Mouse (Mus musculus): ENCODE measurements around the gene Slc12a9. TPM values are rescaled to one million over a fixed set of nuclear protein-coding genes. Genes with fewer than 3 reads are reported as not detected.
A peak's percentile ranks its signal among the peaks of the same experiment; 100 is the strongest.
"Not testable (repeated sequence)": the region's sequence is repeated elsewhere in the genome, so short reads cannot be mapped to it uniquely, and the experiment has no call there.

Gene Slc12a9
- total and polyA plus RNA-seq, 2 experiments from 2014 or later = 18.4 to 21.8 TPM

- H3K9ac ChIP-seq = 0 out of 2 replicates have a peak overlapping the region, but pooled peaks have one; percentile 59
- no peaks in the 10 kb centered on the region for H3K9me3 ChIP-seq (ENCODE audit: low read length)
- no peaks in the 10 kb centered on the region for H3K4me1 ChIP-seq (ENCODE audit: insufficient read depth)
- no peak overlapping the region for H3K4me3 ChIP-seq (ENCODE audit: low read depth, low read length)
- ATAC-seq = no peak
- 62% methylated on average over 7 of the region's 7 CpGs for WGBS
- H3K27me3 ChIP-seq (ENCODE audit: insufficient read depth, low read length) = peaks cover 3% of the 10 kb centered on the region; the same call in 1 of the 2 replicates
- no peak for TF ChIP-seq CTCF (IDR thresholded peaks at IDR 0.05; ENCODE audit: low read depth)
- 0 out of 2 replicates have a peak overlapping the region, but pooled peaks have one; percentile 70 for H3K27ac ChIP-seq (ENCODE audit: low read depth, low read length)
- DNase-seq = no peak
- no peaks in the 10 kb centered on the region for H3K36me3 ChIP-seq (ENCODE audit: insufficient read depth)
- H3K4me2 ChIP-seq (ENCODE audit: low read depth) = peak overlapping the region; percentile 93; the same call in 1 of the 2 replicates
Measured at GRCm38 (mm10) chr5:137285986-137286385, 47.4 kb downstream of the Slc12a9 start.

GRCm38 (mm10) chr5:137285045-137285444 is 48.4 kb downstream of the Slc12a9 start:
- TF ChIP-seq CTCF (IDR thresholded peaks at IDR 0.05; ENCODE audit: low read depth) = peak; percentile 74
- H3K9ac ChIP-seq = no peak overlapping the region
- H3K4me1 ChIP-seq (ENCODE audit: insufficient read depth) = no peaks in the 10 kb centered on the region
- H3K4me2 ChIP-seq (ENCODE audit: low read depth) = no peak overlapping the region
- no peaks in the 10 kb centered on the region for H3K9me3 ChIP-seq (ENCODE audit: low read length)
- 62% methylated on average over 5 of the region's 5 CpGs for WGBS
- peak; percentile 52 for DNase-seq
- no peak overlapping the region for H3K4me3 ChIP-seq (ENCODE audit: low read depth, low read length)
- H3K36me3 ChIP-seq (ENCODE audit: insufficient read depth) = no peaks in the 10 kb centered on the region
- no peak overlapping the region for H3K27ac ChIP-seq (ENCODE audit: low read depth, low read length)
- peaks cover 3% of the 10 kb centered on the region; the same call in 1 of the 2 replicates for H3K27me3 ChIP-seq (ENCODE audit: insufficient read depth, low read length)
- no peak for ATAC-seq

- H3K36me3 ChIP-seq (ENCODE audit: insufficient read depth); H3K9ac ChIP-seq; ATAC-seq; H3K27me3 ChIP-seq (ENCODE audit: insufficient read depth, low read length); H3K27ac ChIP-seq (ENCODE audit: low read depth, low read length); H3K9me3 ChIP-seq (ENCODE audit: low read length); H3K4me3 ChIP-seq (ENCODE audit: low read depth, low read length); H3K4me1 ChIP-seq (ENCODE audit: insufficient read depth); H3K4me2 ChIP-seq (ENCODE audit: low read depth); DNase-seq: not testable (repeated sequence)
- WGBS = 89% methylated on average over 5 of the region's 6 CpGs
Measured at GRCm38 (mm10) chr5:137284411-137284810, 49.0 kb downstream of the Slc12a9 start.

- no peaks in the 10 kb centered on the region for H3K4me1 ChIP-seq (ENCODE audit: insufficient read depth)
- H3K27ac ChIP-seq (ENCODE audit: low read depth, low read length) = no peak overlapping the region
- H3K36me3 ChIP-seq (ENCODE audit: insufficient read depth) = no peaks in the 10 kb centered on the region
- peak; percentile 43 for DNase-seq
- no peaks in the 10 kb centered on the region; the same call in 1 of the 2 replicates for H3K27me3 ChIP-seq (ENCODE audit: insufficient read depth, low read length)
- no peak overlapping the region for H3K9ac ChIP-seq
- H3K9me3 ChIP-seq (ENCODE audit: low read length) = no peaks in the 10 kb centered on the region
- WGBS = 47% methylated on average over 18 of the region's 18 CpGs
- H3K4me2 ChIP-seq (ENCODE audit: low read depth) = no peak overlapping the region
- no peak overlapping the region for H3K4me3 ChIP-seq (ENCODE audit: low read depth, low read length)
- TF ChIP-seq CTCF (IDR thresholded peaks at IDR 0.05; ENCODE audit: low read depth) = peak; percentile 63
- peak; percentile 64 for ATAC-seq
Measured at GRCm38 (mm10) chr5:137277360-137278342, 55.7 kb downstream of the Slc12a9 start.

GRCm38 (mm10) chr5:137268131-137268910 is 65.1 kb downstream of the Slc12a9 start:
- ATAC-seq (no peak), DNase-seq (no peak)
- Histone ChIP-seq H3K4me2 (ENCODE audit: low read depth) (no peak overlapping the region), H3K27ac (ENCODE audit: low read depth, low read length) (no peak overlapping the region), H3K27me3 (ENCODE audit: insufficient read depth, low read length) (no peaks in the 10 kb centered on the region), H3K4me1 (ENCODE audit: insufficient read depth) (no peaks in the 10 kb centered on the region), H3K9me3 (ENCODE audit: low read length) (no peaks in the 10 kb centered on the region), H3K36me3 (ENCODE audit: insufficient read depth) (no peaks in the 10 kb centered on the region), H3K4me3 (ENCODE audit: low read depth, low read length) (no peak overlapping the region), H3K9ac (no peak overlapping the region)
- WGBS = 38% methylated on average over 15 of the region's 18 CpGs
- no peak for TF ChIP-seq CTCF (IDR thresholded peaks at IDR 0.05; ENCODE audit: low read depth)

GRCm38 (mm10) chr5:137264787-137265186 is 68.6 kb downstream of the Slc12a9 start:
- no peaks in the 10 kb centered on the region for H3K4me1 ChIP-seq (ENCODE audit: insufficient read depth)
- H3K4me3 ChIP-seq (ENCODE audit: low read depth, low read length) = no peak overlapping the region
- no peak overlapping the region for H3K9ac ChIP-seq
- no peak overlapping the region for H3K27ac ChIP-seq (ENCODE audit: low read depth, low read length)
- ATAC-seq = no peak
- no peak for TF ChIP-seq CTCF (IDR thresholded peaks at IDR 0.05; ENCODE audit: low read depth)
- no peaks in the 10 kb centered on the region for H3K27me3 ChIP-seq (ENCODE audit: insufficient read depth, low read length)
- no peak for DNase-seq
- H3K4me2 ChIP-seq (ENCODE audit: low read depth) = no peak overlapping the region
- 90% methylated on average over 11 of the region's 11 CpGs for WGBS
- no peaks in the 10 kb centered on the region for H3K9me3 ChIP-seq (ENCODE audit: low read length)
- no peaks in the 10 kb centered on the region for H3K36me3 ChIP-seq (ENCODE audit: insufficient read depth)

Small RNA genes within 50 kb of the gene (microRNA-seq; reads per million reads assigned to microRNA genes)
- gene Mir7036 = 0 to 1.2 reads per million in 2 experiments
- 0 to 0.12 reads per million in 2 experiments for gene Mir8116

Other genes starting within 250 kb of the Slc12a9 start
- gene Trim56, start 217.4 kb downstream of the Slc12a9 start, total RNA-seq (2014; rRNA removed) = 4.0 and 5.7 TPM in 2 replicates
- gene Trim56, start 217.4 kb downstream of the Slc12a9 start, polyA plus RNA-seq (2015; fragmentation: Nextera tagmentation; extraction: Ambion mirVana) = 1.1 and 2.3 TPM in 2 replicates
- not detected in 2 replicates for gene Muc3, start 184.3 kb downstream of the Slc12a9 start, total RNA-seq (2014; rRNA removed)
- gene Muc3, start 184.3 kb downstream of the Slc12a9 start, polyA plus RNA-seq (2015; fragmentation: Nextera tagmentation; extraction: Ambion mirVana) = not detected in 2 replicates
- gene Muc3a, start 121.2 kb downstream of the Slc12a9 start, total RNA-seq (2014; rRNA removed) = 0.10 and 0.31 TPM in 2 replicates
- gene Muc3a, start 121.2 kb downstream of the Slc12a9 start, polyA plus RNA-seq (2015; fragmentation: Nextera tagmentation; extraction: Ambion mirVana) = 0.13 TPM in 2 replicates
- 48.4 and 73.2 TPM in 2 replicates for gene Ache, start 46.1 kb downstream of the Slc12a9 start, total RNA-seq (2014; rRNA removed)
- 44.3 and 69.1 TPM in 2 replicates for gene Ache, start 46.1 kb downstream of the Slc12a9 start, polyA plus RNA-seq (2015; fragmentation: Nextera tagmentation; extraction: Ambion mirVana)
- gene Ufsp1, start 39.0 kb downstream of the Slc12a9 start, total RNA-seq (2014; rRNA removed) = 15.2 and 16.2 TPM in 2 replicates
- 15.8 and 23.4 TPM in 2 replicates for gene Ufsp1, start 39.0 kb downstream of the Slc12a9 start, polyA plus RNA-seq (2015; fragmentation: Nextera tagmentation; extraction: Ambion mirVana)
- 136 and 153 TPM in 2 replicates for gene Srrt, start 25.9 kb downstream of the Slc12a9 start, total RNA-seq (2014; rRNA removed)
- gene Srrt, start 25.9 kb downstream of the Slc12a9 start, polyA plus RNA-seq (2015; fragmentation: Nextera tagmentation; extraction: Ambion mirVana) = 52.3 and 55.6 TPM in 2 replicates
- 10.8 and 11.4 TPM in 2 replicates for gene Trip6, start 19.2 kb downstream of the Slc12a9 start, total RNA-seq (2014; rRNA removed)
- gene Trip6, start 19.2 kb downstream of the Slc12a9 start, polyA plus RNA-seq (2015; fragmentation: Nextera tagmentation; extraction: Ambion mirVana) = 9.9 and 11.6 TPM in 2 replicates
- gene Ephb4, start 16.5 kb upstream of the Slc12a9 start, total RNA-seq (2014; rRNA removed) = 8.9 and 12.7 TPM in 2 replicates
- 3.5 and 4.9 TPM in 2 replicates for gene Ephb4, start 16.5 kb upstream of the Slc12a9 start, polyA plus RNA-seq (2015; fragmentation: Nextera tagmentation; extraction: Ambion mirVana)
- gene Zan, start 143.5 kb upstream of the Slc12a9 start, total RNA-seq (2014; rRNA removed) = 0.31 and 0.62 TPM in 2 replicates
- 0.08 and 0.14 TPM in 2 replicates for gene Zan, start 143.5 kb upstream of the Slc12a9 start, polyA plus RNA-seq (2015; fragmentation: Nextera tagmentation; extraction: Ambion mirVana)
- 79.1 and 80.6 TPM in 2 replicates for gene Pop7, start 168.9 kb upstream of the Slc12a9 start, total RNA-seq (2014; rRNA removed)
- gene Pop7, start 168.9 kb upstream of the Slc12a9 start, polyA plus RNA-seq (2015; fragmentation: Nextera tagmentation; extraction: Ambion mirVana) = 99.2 and 110 TPM in 2 replicates
- gene Gigyf1, start 185.0 kb upstream of the Slc12a9 start, total RNA-seq (2014; rRNA removed) = 21.1 and 25.2 TPM in 2 replicates
- gene Gigyf1, start 185.0 kb upstream of the Slc12a9 start, polyA plus RNA-seq (2015; fragmentation: Nextera tagmentation; extraction: Ambion mirVana) = 6.1 and 10.6 TPM in 2 replicates
- not detected in 2 replicates for gene Epo, start 199.6 kb upstream of the Slc12a9 start, total RNA-seq (2014; rRNA removed)
- not detected in 2 replicates for gene Epo, start 199.6 kb upstream of the Slc12a9 start, polyA plus RNA-seq (2015; fragmentation: Nextera tagmentation; extraction: Ambion mirVana)
- 1,237 and 1,339 TPM in 2 replicates for gene Gnb2, start 199.9 kb upstream of the Slc12a9 start, total RNA-seq (2014; rRNA removed)
- gene Gnb2, start 199.9 kb upstream of the Slc12a9 start, polyA plus RNA-seq (2015; fragmentation: Nextera tagmentation; extraction: Ambion mirVana) = 766 and 769 TPM in 2 replicates
- gene Actl6b, start 219.9 kb upstream of the Slc12a9 start, total RNA-seq (2014; rRNA removed) = 234 and 254 TPM in 2 replicates
- gene Actl6b, start 219.9 kb upstream of the Slc12a9 start, polyA plus RNA-seq (2015; fragmentation: Nextera tagmentation; extraction: Ambion mirVana) = 256 and 281 TPM in 2 replicates
- gene Tfr2, start 236.2 kb upstream of the Slc12a9 start, total RNA-seq (2014; rRNA removed) = 12.6 and 16.3 TPM in 2 replicates
- gene Tfr2, start 236.2 kb upstream of the Slc12a9 start, polyA plus RNA-seq (2015; fragmentation: Nextera tagmentation; extraction: Ambion mirVana) = 9.4 and 11.7 TPM in 2 replicates

Measured in forebrain, postnatal 0 days (tissue).